Mouse (Mus musculus) stomach, embryonic 15.5 days (tissue): ENCODE data around the gene Slc15a1. TPM values are rescaled to one million over a fixed set of nuclear protein-coding genes. Genes with fewer than 3 reads are reported as not detected.

Experiments
- ATAC-seq: fragments of 200-750 bp; cut with Nextera tagmentation; 2 replicates; pipeline ENCODE4 v1.8.0; 2017; ENCODE audit warnings: low read depth, moderate number of reproducible peaks, moderate TSS enrichment; ENCODE audit not compliant: insufficient read depth, low FRiP score
- H3K27ac ChIP-seq: fragments of 300-500 bp; sonication (generic); 2 replicates; pipeline ENCODE4 v1.5.1; 2015; ENCODE audit warnings: mild to moderate bottlenecking, inconsistent platforms
- H3K27me3 ChIP-seq: fragments of 300-500 bp; sonication (generic); replicated peaks from 2 replicates; pipeline ENCODE4 v1.6.1; 2015; ENCODE audit warnings: inconsistent platforms
- H3K36me3 ChIP-seq: fragments of 300-500 bp; sonication (generic); 2 replicates; pipeline ENCODE4 v1.6.1; 2015; ENCODE audit warnings: inconsistent platforms
- H3K4me1 ChIP-seq: fragments of 300-500 bp; sonication (generic); 2 replicates; pipeline ENCODE4 v1.6.1; 2015; ENCODE audit warnings: inconsistent platforms
- H3K4me2 ChIP-seq: fragments of 300-500 bp; sonication (generic); 2 replicates; pipeline ENCODE4 v1.6.1; 2015; ENCODE audit warnings: mild to moderate bottlenecking, inconsistent platforms
- H3K4me3 ChIP-seq: fragments of 300-500 bp; sonication (generic); replicated peaks from 2 replicates; pipeline ENCODE4 v1.5.1; 2015; ENCODE audit warnings: inconsistent platforms
- H3K9ac ChIP-seq: fragments of 300-500 bp; sonication (generic); 2 replicates; pipeline ENCODE4 v1.6.1; 2015; ENCODE audit warnings: inconsistent platforms
- H3K9me3 ChIP-seq: fragments of 300-500 bp; sonication (generic); 2 replicates; pipeline ENCODE4 v1.6.1; 2016; ENCODE audit warnings: inconsistent platforms
- WGBS: fragments of 180-500 bp; shearing (Covaris S2); methylation state at CpG from one replicate; pipeline ENCODE4 v1.1.7; 2015; 5-methylcytosine and 5-hydroxymethylcytosine counted together
- polyA plus RNA-seq: library from polyadenylated mRNA; unstranded; fragments of >200 nt; fragmentation: Nextera tagmentation; extraction: Ambion mirVana; gene quantifications from 2 replicates; pipeline ENCODE4 v1.2.1, GENCODE M21; 2015

Slc15a1 gene
- polyA plus RNA-seq, 1 experiment from 2014 or later = 1.6 TPM

DNA sequence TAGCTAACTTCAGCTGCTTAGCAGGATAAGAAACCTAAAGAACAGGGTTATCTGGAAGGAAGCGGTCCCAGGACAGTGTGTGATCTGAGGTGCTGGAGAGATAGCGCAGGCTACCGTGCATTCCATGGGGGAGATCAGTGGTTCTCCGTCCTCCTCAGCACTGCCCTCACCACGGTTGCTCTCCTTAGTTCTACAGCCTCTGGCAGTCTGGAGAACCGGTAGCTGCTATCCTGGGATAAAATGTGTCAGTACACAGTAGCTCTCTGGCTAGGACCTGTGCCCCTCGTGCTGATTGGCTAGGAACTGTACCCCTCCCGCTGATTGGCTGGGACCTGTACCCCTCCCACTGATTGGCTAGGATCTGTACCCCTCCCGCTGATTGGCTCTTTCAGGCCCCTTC, 58.1 kb downstream of the Slc15a1 start:
- ATAC-seq = peak; percentile 84

DNA sequence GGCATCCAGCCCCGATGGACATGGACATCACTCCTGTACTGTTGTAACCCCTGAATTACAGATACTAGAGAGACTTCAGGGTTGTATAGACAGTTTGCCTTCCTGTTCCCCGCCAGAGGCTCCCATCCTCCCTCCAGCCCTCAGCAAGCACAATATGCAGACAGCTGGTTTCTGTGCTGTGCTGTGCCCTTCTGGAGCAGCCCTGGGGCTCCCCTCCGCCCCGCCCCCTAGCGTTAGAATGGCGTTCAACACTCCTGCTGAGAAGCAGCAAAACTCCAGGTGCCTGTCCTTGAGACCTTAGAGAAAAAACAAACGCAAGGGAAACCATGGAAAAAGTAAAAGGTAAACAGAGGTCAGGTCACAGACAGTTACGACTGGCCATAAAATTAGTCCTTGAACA, 59.9 kb downstream of the Slc15a1 start:
- 15% methylated on average over 8 of the region's 8 CpGs for WGBS
- no peak for ATAC-seq

More for the DNA sequence above, 58.1 kb downstream of the Slc15a1 start:
- Histone ChIP-seq H3K9ac (no peak overlapping the region), H3K9me3 (no peaks in the 10 kb centered on the region), H3K4me3 (no peak overlapping the region), H3K27ac (no peak overlapping the region), H3K4me2 (no peak overlapping the region), H3K27me3 (no peaks in the 10 kb centered on the region), H3K36me3 (no peaks in the 10 kb centered on the region), H3K4me1 (no peaks in the 10 kb centered on the region)
- WGBS = 20% methylated on average over 9 of the region's 9 CpGs

DNA sequence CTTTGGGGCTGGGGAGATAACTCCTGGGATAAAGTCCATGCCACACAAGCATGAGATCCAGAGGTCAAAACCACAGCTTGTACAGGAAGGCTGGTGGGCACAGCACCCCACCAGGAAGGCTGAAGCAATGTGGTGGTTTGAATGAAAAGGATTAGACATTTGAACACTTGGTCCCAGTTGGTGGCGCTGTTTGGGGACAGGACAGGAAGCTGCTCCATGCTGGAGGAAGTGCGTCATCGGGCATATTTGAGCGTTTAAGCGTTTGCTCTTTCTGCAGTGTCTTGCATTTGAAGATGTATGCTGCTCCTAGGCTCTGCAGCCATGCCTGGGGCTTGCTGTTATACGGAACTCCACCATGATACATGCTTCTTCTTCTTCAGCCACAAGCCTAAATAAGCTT, 64.2 kb downstream of the Slc15a1 start:
- Histone ChIP-seq H3K4me1 (no peaks in the 10 kb centered on the region), H3K4me2 (no peak overlapping the region), H3K9me3 (no peaks in the 10 kb centered on the region), H3K4me3 (no peak overlapping the region), H3K27ac (no peak overlapping the region), H3K36me3 (no peaks in the 10 kb centered on the region), H3K27me3 (no peaks in the 10 kb centered on the region), H3K9ac (no peak overlapping the region)
- no peak for ATAC-seq
- WGBS = 89% methylated on average over 6 of the region's 6 CpGs

More for the DNA sequence above, 59.9 kb downstream of the Slc15a1 start:
- Histone ChIP-seq H3K36me3 (no peaks in the 10 kb centered on the region), H3K9me3 (no peaks in the 10 kb centered on the region), H3K27me3 (no peaks in the 10 kb centered on the region), H3K9ac (no peak overlapping the region), H3K4me1 (no peaks in the 10 kb centered on the region), H3K27ac (no peak overlapping the region), H3K4me2 (no peak overlapping the region), H3K4me3 (no peak overlapping the region)

DNA sequence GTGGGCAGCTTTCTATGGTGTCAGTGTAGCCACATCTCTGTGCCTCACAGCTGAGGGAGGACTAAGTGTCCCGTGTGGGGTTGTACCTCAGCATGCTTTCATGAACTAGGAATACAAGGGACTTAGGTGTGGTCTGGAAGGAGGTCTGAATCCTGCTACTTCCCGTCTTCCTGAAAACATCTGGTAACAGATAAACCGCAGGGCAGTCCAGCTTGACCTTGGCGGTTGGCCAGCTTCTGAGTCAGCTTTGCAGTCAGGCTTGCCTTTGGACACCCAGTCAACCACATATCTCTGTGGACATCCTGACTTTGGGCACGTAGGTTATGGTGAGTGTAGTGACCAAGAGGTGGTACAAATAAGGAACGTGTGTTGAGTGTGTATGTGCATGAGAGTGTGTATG, 68.0 kb downstream of the Slc15a1 start:
- no peaks in the 10 kb centered on the region for H3K27me3 ChIP-seq
- H3K4me2 ChIP-seq = no peak overlapping the region
- H3K9ac ChIP-seq = no peak overlapping the region
- H3K27ac ChIP-seq = no peak overlapping the region
- no peak overlapping the region for H3K4me3 ChIP-seq
- ATAC-seq = no peak
- H3K36me3 ChIP-seq = no peaks in the 10 kb centered on the region
- no peaks in the 10 kb centered on the region for H3K9me3 ChIP-seq
- no peaks in the 10 kb centered on the region for H3K4me1 ChIP-seq
- 56% methylated on average over 6 of the region's 6 CpGs for WGBS

DNA sequence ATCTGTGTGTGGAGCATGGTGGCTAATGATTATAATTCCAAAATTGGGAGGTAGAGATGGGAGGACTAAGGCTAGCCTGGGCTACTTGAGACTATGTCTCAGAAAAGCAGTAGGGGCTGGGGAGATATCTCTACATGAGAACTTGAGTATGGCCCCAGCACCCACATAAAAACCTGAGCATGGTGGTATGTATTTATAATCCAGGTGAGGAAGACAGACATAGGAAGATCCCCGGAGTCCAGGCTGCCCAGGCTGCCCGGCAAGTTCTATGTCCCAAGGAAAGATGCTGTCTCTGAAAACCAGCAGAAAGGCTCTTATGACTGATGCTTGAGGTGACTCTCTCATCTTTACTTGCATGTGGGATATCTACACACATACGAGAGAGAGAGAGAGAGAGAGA, 68.6 kb downstream of the Slc15a1 start:
- Histone ChIP-seq H3K9ac (no peak overlapping the region), H3K4me3 (no peak overlapping the region), H3K4me1 (no peaks in the 10 kb centered on the region), H3K9me3 (no peaks in the 10 kb centered on the region), H3K4me2 (no peak overlapping the region), H3K36me3 (no peaks in the 10 kb centered on the region), H3K27me3 (no peaks in the 10 kb centered on the region), H3K27ac (no peak overlapping the region)
- no peak for ATAC-seq
- 89% methylated on average over 3 of the region's 3 CpGs for WGBS

DNA sequence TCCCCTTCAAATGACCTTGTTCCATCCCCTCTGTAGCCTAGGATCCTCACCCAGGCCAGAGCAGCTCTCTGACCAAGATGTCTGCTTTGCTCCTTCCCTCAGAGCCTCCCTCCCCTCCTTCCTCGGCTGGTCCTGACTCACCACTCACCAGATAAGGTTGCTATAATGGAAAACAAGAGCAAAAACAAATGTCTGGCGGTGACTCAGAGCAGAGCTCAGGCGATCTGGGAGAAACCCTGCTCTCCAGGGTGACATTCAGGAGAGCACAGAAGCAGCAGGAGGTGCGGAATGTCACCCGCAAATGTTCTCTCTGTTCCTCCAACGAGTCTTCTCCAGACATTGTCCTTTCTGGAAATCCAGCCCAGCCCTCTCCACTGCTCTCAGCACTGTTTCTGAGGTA, 69.3 kb downstream of the Slc15a1 start:
- Histone ChIP-seq H3K4me1 (no peaks in the 10 kb centered on the region), H3K9ac (no peak overlapping the region), H3K4me3 (no peak overlapping the region), H3K27me3 (no peaks in the 10 kb centered on the region), H3K4me2 (no peak overlapping the region), H3K9me3 (no peaks in the 10 kb centered on the region), H3K27ac (no peak overlapping the region), H3K36me3 (no peaks in the 10 kb centered on the region)
- peak; percentile 89 for ATAC-seq
- 42% methylated on average over 6 of the region's 6 CpGs for WGBS

DNA sequence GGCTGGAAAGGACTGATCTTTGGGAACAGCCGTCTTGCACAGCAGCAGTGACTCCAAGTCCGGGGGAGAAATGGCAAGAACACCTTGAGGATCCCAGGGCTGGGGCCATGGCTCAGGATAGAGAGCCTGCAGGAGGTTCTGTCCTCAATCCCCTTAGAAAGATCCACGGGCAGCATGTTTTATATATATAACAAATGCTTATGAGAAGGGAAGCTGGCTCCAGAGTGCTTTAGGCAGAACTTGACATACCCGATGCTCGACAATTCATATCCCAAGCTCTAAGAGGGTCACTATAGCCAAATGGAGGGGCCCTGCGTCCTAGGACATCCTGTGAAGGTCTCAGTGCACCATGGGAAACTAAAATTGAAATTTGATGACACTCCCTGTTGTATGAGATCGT, 73.8 kb downstream of the Slc15a1 start:
- 79% methylated on average over 7 of the region's 7 CpGs for WGBS
- Histone ChIP-seq H3K4me3 (no peak overlapping the region), H3K4me1 (no peaks in the 10 kb centered on the region), H3K27me3 (no peaks in the 10 kb centered on the region), H3K4me2 (no peak overlapping the region), H3K27ac (no peak overlapping the region), H3K9me3 (no peaks in the 10 kb centered on the region), H3K36me3 (no peaks in the 10 kb centered on the region), H3K9ac (no peak overlapping the region)
- ATAC-seq = no peak

DNA sequence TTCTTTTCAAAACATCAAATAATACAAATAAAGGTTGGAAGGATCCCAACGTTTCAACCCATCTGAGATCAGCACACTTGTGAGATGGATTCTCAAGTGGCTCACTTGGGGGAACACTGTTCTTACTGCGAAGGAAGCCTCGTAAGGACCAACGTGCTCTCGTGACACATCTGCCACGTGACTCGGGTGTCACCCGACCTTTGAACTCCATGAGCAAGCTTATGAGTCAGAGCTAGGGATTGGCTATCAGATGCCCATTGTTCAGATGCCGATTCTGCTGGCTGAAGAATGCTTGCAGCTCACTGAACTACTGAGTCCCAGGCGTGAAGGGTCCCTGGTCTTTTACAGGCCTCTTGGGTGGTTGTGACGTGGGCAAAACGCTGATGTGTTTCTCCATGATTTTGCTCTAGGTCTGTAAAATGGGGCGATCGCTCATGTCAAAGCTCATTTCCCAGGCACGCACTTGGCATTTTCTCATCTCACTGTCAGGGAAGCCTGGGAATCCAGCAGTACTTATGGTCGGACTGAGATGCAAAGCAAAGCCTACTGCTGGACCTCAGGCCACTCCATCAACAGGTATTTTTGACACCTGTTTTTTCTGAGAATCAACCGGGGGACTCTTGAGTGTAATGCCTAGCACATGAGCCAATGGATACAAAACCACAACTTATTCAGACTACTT, 75.1 kb downstream of the Slc15a1 start:
- Histone ChIP-seq H3K4me3 (no peak overlapping the region), H3K4me2 (no peak overlapping the region), H3K27ac (no peak overlapping the region), H3K27me3 (no peaks in the 10 kb centered on the region), H3K9ac (no peak overlapping the region), H3K4me1 (no peaks in the 10 kb centered on the region; the same call in 1 of the 2 replicates), H3K36me3 (no peaks in the 10 kb centered on the region), H3K9me3 (no peaks in the 10 kb centered on the region)
- ATAC-seq = no peak
- 80% methylated on average over 17 of the region's 17 CpGs for WGBS

DNA sequence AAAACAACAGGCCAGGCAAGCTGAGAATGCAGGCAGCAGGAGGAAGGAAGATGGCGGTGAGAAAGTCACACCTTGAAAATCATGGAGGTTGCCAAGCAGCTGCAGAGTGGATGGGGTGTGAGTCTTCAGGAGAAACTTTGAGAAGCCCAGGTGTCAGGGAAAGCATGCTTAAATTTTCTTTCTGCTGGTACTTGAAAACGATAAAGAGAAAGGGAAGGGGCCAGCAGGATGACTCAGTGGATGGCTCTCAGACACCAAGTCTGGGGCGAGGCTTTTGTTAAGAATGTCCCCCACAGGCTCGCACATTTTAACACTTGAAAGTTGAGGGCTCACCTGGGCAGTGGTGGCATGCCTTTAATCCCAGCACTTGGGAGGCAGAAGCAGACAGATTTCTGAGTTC, 76.9 kb downstream of the Slc15a1 start:
- Histone ChIP-seq H3K9ac (no peak overlapping the region), H3K27me3 (no peaks in the 10 kb centered on the region), H3K27ac (no peak overlapping the region), H3K9me3 (no peaks in the 10 kb centered on the region), H3K4me3 (no peak overlapping the region), H3K4me1 (peaks cover 4% of the 10 kb centered on the region; the same call in 1 of the 2 replicates), H3K4me2 (no peak overlapping the region), H3K36me3 (no peaks in the 10 kb centered on the region)
- 93% methylated on average over 4 of the region's 4 CpGs for WGBS
- no peak for ATAC-seq

DNA sequence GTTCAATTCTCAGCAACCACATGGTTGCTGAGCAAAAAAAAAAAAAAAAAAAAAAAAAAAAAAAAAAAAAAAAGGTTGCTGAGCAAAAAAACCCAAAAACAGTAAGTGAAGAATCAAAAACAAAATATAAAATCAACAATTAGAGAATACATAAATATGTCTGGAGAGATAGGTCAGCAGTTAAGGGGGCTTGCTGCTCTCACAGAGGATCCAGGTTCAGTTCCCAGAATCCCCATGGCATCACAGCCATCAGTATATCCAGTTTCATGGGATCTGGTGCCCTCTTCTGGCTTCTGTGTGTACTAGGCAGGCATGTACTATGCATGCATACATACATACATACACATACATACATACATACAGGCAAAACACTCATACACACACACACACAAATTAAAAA, 78.3 kb downstream of the Slc15a1 start:
- peaks cover 8% of the 10 kb centered on the region for H3K4me1 ChIP-seq
- H3K9me3 ChIP-seq = no peaks in the 10 kb centered on the region
- H3K9ac ChIP-seq = no peak overlapping the region
- H3K4me3 ChIP-seq = no peak overlapping the region
- H3K36me3 ChIP-seq = no peaks in the 10 kb centered on the region
- H3K27me3 ChIP-seq = no peaks in the 10 kb centered on the region
- no peak overlapping the region for H3K27ac ChIP-seq
- ATAC-seq = no peak
- no peak overlapping the region for H3K4me2 ChIP-seq

DNA sequence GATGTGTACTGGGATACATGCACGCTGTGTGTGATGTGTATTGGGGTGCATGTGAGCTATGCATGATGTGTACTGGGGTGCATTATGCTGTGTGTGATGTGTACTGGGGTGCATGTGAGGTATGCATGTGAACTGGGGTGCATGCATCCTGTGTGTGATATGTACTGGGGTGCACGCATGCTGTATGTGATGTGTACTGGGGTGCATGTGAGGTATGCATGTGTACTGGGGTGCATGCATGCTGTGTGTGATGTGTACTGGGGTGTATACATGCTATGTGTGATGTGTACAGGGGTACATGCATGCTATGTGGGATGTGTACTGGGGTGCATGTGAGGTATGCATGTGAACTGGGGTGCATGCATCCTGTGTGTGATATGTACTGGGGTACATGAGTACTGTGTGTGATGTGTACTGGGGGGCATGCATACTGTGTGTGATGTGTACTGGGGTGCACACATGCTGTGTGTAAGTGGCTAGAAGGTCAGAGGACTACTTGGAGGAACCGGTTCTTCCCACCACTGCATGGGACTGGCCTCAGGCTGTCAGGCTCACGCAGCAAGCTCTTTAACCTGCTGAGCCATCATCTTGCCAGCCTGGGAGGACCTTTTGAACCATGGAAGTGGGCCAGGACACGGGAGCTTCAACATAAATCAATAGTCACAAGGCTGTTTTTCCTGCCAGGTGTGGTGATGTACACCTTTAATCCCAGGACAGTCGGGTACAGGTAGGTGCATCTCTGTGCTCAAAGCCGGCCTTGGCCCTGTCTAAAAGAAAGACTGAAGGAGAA, 79.9 kb downstream of the Slc15a1 start:
- Histone ChIP-seq H3K4me2 (no peak overlapping the region), H3K27ac (no peak overlapping the region), H3K9me3 (no peaks in the 10 kb centered on the region), H3K9ac (no peak overlapping the region), H3K4me1 (peaks cover 8% of the 10 kb centered on the region), H3K36me3 (no peaks in the 10 kb centered on the region), H3K27me3 (no peaks in the 10 kb centered on the region), H3K4me3 (no peak overlapping the region)
- WGBS = 67% methylated on average over 7 of the region's 7 CpGs
- ATAC-seq = no peak

DNA sequence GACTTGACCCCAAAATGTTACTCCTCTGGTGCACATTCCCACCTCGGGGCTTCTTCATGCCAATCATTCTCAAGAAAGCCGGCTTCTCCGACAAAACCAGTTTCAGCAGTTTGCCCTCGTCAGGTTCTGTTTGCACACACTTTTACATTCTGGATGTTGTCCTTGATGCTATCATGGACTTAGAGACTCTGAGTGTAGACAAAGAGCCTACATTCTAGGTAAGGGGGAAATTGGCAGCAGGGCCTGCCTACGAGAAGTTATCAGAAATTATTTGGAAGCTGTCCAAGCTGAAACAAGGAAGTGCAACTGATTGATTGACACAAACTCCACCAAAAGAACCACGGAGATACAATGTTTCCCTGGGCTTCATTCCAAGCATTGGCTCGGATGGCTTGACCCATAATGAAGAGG, 81.7 kb downstream of the Slc15a1 start:
- peaks cover 8% of the 10 kb centered on the region for H3K4me1 ChIP-seq
- no peaks in the 10 kb centered on the region for H3K9me3 ChIP-seq
- ATAC-seq = no peak
- H3K9ac ChIP-seq = no peak overlapping the region
- peak overlapping the region; percentile 54; the same call in 1 of the 2 replicates for H3K27ac ChIP-seq
- H3K36me3 ChIP-seq = no peaks in the 10 kb centered on the region
- H3K4me2 ChIP-seq = 0 out of 2 replicates have a peak overlapping the region, but pooled peaks have one; percentile 2
- H3K27me3 ChIP-seq = no peaks in the 10 kb centered on the region
- 33% methylated on average over 7 of the region's 7 CpGs for WGBS
- no peak overlapping the region for H3K4me3 ChIP-seq
